Mouse (Mus musculus) frontal cortex, adult 2 months (tissue): ENCODE results near the gene Gtf2e1. TPM values are rescaled to one million over a fixed set of nuclear protein-coding genes. Genes with fewer than 3 reads are reported as not detected.

ENCODE experiments used
- DNase-seq, 2 experiments: peaks; one replicate each; pipeline ENCODE4 v3.0.0; 2022; ENCODE audit warnings: low spot score in 1 of 2; ENCODE audit errors: extremely low spot score in 1 of 2
- polyA plus RNA-seq: library from polyadenylated mRNA; depleted of rRNA; stranded (reverse); fragments of >200 nt; gene quantifications from 2 replicates; pipeline ENCODE4 v1.2.3, GENCODE M21; 2012; rRNA removed

Gene Gtf2e1
- 14.0 and 15.5 TPM in 2 replicates for polyA plus RNA-seq

- DNase-seq: peak; percentile 99
These were observed at the start of gene Gtf2e1, which contains the start of gene Rabl3 for GRCm38 (mm10) chr16:37539611-37540580. Gene Gtf2e1 (minus strand): TSS chr16:37539789. Gene Rabl3 (plus strand): TSS chr16:37539885.

GRCm38 (mm10) chr16:37585129-37585563 lies 45.6 kb upstream of the Gtf2e1 start:
- DNase-seq: no peak

DNA sequence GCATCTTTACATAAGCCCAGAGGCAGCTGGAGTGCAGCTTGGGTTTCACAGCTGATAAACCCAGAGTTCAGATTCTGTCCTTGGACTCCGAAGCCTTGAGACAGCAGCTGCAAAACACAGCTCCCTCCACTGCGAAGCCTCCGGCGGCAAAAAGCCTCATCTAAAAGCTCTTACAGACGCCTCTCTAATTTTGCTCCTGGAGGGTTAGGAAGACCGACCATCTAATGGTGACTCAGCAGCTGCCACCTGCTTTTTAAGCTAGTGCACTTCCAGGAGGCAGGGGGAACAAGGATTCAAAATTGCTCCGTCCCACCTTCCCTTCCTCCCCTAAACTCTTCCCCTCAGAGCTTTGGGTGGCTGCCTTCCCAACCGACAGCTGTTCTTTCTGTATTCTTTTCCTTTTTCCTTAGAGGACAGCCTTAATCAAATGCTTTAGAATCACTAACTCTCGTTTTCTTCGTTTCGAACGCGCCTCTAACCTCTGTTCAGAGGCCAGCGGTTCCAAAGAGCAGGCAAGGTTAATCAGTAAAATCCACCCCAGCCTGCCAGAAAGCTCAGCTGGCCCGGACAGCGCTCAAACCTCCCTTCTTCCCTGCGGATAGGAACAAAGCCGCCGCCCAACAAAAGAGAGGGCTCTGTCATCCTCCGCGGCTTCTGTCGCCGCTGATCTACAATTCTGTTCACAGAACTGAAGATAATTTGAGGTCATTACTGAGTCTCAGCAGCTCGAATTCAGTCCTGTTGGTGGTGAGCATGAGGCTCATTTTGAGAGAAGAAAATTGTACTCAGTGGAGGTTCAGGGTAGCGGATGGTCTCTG lies 44.8 kb upstream of the Gtf2e1 start:
- peak in 1 of 2 experiments; percentile 74 for DNase-seq

- peak in 1 of 2 experiments; percentile 55 for DNase-seq
These were observed 44.2 kb upstream of the Gtf2e1 start for GRCm38 (mm10) chr16:37583801-37584200.

DNA sequence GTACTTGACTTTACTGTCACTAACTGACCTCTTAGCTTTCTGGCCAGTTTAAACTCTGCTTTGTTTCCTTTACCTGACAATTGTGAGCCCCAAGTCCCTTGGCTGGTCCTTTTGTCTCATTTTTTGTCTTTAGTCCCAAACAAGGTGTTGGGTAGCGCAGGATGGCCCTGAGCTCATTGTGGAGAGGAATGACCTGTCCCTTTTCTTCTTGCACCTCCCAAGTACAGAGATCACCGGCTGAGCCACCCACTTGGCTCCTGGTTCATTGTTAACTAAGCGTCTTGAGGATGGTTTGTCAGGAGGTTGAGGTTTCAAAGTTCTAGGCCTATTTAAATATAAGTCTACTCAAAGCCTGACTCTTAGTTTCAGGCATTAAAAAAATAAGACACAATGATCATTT lies 43.7 kb upstream of the Gtf2e1 start:
- no peak for DNase-seq

GRCm38 (mm10) chr16:37581901-37582300 lies 42.3 kb upstream of the Gtf2e1 start:
- DNase-seq: no peak

DNA sequence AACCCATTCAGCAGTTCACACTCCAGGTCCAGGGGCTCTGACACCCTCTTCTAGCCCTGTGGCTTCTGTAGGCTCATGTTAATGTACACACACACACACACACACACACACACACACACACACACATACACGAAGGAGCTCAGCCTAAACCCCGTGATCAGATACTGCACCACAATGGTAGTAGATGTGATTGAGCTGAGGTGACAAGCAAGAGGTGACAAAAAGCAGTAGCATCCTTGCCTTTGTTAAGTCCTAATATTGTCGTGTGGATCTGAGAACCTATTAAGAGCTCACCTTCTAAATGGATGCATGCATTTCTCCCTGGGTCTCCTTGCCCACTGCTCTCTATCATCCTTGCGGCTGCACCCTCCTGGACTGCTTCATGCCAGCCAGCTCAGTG lies 41.1 kb upstream of the Gtf2e1 start:
- DNase-seq: no peak

DNA sequence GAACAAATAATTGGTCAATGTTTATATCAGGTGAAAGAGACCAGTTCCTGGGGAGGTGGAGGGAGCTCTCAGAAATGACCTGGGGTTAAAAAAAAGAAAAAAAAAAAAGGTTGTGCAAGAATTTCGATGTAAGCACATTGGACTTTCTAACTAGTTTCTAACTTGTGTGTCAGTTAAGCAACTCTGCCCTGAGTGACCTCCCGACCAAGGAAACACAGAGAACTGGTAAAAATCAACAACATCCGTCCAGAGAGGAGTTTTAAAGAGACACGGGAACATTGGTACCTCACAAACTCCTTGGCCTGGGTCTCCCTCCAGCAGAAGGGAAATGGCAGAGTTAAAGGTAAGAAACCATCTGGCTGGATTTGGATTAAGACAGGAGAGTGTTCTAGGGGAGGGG lies 40.4 kb upstream of the Gtf2e1 start, which contains the start of gene Hgd:
TSS of gene Hgd (plus strand) at position 160 of the 400 bp plus-strand sequence.
- no peak for DNase-seq

GRCm38 (mm10) chr16:37579591-37579990 lies 40.0 kb upstream of the Gtf2e1 start:
- DNase-seq: no peak

DNA sequence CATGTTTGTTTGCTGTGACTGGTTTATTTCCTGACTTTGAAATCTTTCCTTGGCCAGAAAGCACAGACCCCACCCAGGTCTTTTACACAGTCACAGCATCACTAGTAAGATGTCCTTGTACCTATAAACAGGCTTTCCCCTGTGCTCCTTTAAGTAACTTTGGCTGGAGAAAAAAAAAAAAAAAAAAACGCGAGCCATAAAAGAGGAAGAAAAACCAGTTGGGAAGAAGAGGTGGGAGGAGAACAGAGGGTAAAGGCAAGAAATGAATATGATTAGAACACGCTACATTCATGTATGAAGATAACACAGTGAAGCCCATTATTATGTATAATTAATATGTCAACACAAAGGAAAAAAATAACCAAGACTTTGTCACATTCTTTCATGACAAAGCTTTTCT lies 35.7 kb upstream of the Gtf2e1 start:
- DNase-seq: no peak

GRCm38 (mm10) chr16:37573061-37573460 lies 33.5 kb upstream of the Gtf2e1 start:
- no peak for DNase-seq

- no peak for DNase-seq
These were observed 32.6 kb upstream of the Gtf2e1 start for GRCm38 (mm10) chr16:37572117-37572754.

DNA sequence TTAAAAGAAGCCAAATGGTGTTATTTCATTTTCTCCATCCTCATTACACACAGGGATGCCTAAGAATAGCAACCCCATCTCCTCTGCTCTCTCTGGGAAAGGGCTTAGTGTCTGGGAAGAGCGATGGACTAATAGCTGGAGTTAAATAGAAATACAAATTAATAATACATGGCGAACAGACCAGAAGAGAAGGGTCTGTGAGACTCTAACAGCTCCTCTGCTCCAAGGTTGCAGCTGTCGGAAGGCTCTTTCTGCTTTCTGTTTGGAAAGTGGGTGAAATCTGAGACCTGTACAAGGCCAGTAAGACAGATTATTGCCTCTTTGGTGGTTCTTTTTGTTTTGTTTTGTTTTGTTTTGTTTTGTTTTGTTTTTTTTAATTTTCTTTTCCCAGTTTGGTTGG lies 32.0 kb upstream of the Gtf2e1 start:
- DNase-seq: no peak

DNA sequence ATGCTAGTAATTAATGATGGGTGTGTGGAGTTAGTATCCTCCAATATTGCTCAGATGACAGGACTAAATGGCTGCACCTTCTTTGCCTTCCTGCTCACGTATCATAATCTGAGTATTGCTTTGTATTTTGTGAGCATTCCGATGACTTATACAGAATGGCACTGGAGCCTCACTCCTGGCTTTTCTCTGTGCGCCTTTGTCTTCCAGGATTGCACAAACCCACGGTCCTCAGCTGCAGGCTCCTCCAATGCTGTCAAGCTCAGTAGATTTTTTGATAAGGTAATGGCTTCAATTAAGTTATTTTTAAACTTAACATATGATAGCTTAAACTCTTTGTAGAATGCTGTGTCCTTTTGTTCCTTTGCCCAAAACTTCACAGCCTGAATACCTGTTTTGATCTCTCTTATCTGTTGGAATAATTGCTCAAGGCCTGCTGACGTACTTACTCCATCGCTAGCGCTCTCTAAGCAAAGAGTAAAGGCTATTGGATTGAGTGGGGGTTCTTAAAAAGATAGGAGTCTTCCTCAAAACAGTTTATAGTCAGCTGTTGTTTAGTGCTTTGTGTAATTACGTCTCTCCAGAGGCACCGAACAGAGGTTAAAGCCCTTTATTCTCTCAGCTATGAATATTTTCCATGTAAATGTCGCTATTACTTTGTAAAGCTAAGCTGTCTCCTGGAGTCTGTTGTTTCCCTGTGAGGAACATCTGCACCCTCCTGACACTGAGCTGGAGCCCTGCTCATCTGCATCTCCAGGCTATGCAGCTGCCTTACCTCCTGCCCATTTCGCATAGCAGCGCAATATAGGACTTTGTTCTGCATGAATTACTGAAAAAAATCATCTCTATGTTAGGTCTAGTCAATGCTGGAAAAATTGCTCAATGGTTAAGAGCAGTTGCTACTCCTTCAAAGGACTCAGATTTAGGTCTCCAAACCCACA lies 27.8 kb upstream of the Gtf2e1 start:
- no peak for DNase-seq

- no peak for DNase-seq
These were observed 26.5 kb upstream of the Gtf2e1 start for GRCm38 (mm10) chr16:37566107-37566506.

DNA sequence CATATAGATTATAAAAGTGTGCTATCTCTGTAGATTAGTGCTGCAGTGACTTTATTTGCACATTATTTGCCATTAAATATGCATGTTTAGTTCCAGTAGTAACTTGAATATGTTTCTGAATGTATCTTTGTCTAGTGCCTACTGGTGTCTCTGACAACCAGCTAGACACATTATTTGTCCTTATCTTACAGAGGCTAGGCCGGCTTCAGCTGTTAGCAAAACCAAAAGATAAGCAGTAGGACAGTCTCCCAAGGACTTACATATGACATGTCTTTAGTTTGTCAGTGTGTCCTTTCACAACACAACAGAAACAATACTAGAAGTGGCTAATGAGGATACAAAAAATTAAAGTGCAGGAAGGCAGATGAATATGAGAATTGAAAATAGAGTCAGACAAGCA lies 25.5 kb upstream of the Gtf2e1 start:
- no peak for DNase-seq

GRCm38 (mm10) chr16:37562961-37563360 lies 23.4 kb upstream of the Gtf2e1 start:
- peak in 1 of 2 experiments; percentile 66 for DNase-seq

DNA sequence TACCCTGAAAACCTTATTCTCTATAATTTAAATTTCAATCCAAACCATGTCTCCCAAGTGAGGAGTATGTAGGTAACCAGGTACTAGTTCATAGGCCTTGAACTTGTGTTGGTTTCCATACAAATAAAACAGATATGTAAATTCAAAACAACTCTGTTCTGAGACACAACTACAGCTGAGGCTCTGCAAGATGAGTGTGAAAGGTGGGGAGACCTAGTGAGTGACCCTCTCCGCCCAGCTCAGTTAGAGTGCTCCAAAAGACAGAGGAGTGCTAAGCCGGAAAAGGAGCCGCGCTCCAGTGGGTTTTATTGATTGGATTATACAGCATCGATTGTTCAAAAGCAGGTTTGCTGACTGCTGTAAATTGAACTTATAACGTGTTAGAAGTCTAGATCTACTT lies 22.8 kb upstream of the Gtf2e1 start:
- no peak for DNase-seq

DNA sequence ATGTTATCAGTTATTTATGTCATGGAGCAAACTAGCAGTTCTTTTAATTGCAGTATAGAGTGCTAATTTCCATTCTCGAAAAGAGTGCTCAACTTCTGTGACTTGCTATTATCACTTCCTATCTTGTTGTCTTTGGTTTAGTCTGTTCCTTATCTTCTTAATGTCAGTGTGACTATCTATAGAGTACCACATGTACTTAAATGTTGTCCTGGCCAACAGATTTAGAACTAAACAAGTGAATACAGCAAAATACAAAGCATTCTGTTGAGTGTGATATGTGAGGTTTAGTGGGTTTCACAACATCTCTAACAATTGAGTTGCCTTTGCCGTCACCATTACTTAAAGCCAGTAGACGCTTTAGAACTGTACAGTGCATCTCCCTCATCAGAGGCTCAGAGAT lies 13.2 kb upstream of the Gtf2e1 start:
- no peak for DNase-seq

- DNase-seq: no peak
These were observed 11.4 kb upstream of the Gtf2e1 start for GRCm38 (mm10) chr16:37550981-37551380.
